Mouse (Mus musculus) megakaryocyte-erythroid progenitor cell, adult 5-6 weeks (primary cell): ENCODE results near the gene Acta2. TPM values are rescaled to one million over a fixed set of nuclear protein-coding genes. Genes with fewer than 3 reads are reported as not detected.

ENCODE experiments used
- ATAC-seq: replicated peaks from 2 replicates; pipeline ENCODE4 v1.8.0; 2016; ENCODE audit warnings: mild to moderate bottlenecking, inconsistent platforms; ENCODE audit not compliant: severe bottlenecking, poor library complexity, low FRiP score, low TSS enrichment
- total RNA-seq, 2 experiments: library from RNA; stranded (forward) in 1 of 2; stranded (reverse) in 1 of 2; fragments of 200-1000, 215-1000 nt in 1 of 2; fragments of >200 nt in 1 of 2; fragmentation: Nextera tagmentation in 1 of 2; gene quantifications; 2 replicates each; pipeline ENCODE4 v1.2.3; 2014 to 2017

The Acta2 gene
- total RNA-seq, 2 experiments from 2014 or later = not detected

- ATAC-seq = no peak
These were observed 17.7 kb upstream of the Acta2 start for GRCm38 (mm10) chr19:34273073-34273472.

DNA sequence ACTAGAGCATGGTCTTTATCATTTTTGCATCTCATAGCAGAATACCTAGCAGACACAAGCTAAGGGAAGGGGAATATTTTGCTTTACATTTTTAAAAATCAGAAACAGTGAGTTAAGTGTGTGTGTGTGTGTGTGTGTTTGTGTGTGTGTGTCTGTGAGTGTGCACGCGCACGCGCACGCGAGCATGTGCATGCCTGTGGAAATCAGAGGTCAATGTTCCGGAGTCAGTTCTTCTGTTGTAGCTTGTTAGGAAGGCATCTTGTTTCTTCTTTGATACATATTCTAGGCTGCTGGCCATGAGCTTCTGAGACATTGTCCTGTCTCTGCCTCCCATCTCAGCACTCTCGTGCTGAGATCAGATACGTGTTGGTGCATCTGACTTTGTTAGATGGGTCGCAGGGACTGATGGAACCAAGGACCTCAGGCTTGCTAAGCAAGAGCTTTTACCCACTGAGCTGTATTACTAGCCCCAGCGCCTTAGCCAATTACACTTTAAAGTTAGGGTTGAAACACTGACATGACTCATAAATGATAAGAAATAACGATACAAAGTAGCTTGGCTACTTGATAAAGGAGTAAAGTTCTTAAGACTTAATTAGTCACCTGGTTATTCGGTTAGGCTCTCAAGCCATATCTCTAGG lies 15.6 kb upstream of the Acta2 start:
- ATAC-seq = no peak

DNA sequence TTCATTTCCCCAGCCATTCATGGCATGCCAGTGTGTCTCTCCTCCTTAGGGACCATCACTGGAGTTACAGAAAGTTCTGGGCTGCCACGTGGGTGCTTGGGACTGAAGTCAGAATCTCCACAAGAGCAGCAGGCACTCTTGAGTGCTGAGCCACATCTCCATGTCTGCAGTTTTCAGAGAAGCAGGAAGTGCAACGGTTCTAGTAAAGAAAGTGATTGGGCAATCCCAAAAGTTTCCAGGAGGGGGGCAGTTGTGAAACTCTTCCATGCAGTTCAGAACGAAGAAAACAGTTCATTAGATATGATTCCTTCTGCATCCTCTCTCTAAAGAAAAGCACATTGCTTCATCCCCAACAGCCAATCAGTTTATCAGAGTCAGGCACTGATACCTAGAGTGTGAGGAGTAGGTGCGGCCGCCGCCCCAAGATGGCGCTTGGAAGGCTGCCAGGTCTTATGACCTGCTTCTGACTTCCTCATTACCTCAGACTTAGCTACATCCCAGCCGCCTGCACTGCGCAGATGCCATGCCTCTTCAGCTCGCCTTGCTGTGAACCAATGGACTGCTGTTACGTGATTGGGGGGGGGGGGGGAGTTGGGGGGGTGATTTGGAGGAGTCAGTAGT lies 14.8 kb upstream of the Acta2 start:
- no peak for ATAC-seq

- ATAC-seq = no peak
These were observed 13.6 kb upstream of the Acta2 start for GRCm38 (mm10) chr19:34268991-34269390.

- ATAC-seq = no peak
These were observed 10.3 kb upstream of the Acta2 start for GRCm38 (mm10) chr19:34265604-34266193.

- no peak for ATAC-seq
These were observed 7.0 kb upstream of the Acta2 start for GRCm38 (mm10) chr19:34262273-34262974.

DNA sequence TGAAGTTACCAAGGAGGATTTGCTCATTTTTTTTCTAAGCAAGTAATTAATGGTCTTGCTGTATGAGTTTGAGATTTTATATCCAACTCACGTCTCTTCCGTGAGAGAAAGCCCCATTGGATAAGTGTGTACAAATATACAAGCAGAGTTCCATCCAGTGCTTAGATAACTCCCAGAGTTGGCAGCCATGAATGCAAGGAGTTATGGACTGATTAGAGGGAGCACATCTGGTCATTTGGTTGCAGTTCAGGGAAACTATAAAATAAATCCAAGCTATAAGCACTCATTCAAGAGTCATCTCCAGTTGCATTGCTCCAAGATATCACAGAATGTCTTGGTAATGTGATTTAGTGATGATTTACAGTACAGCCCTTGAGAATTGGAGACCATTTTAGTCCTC lies 1.5 kb upstream of the Acta2 start:
- ATAC-seq = no peak

DNA sequence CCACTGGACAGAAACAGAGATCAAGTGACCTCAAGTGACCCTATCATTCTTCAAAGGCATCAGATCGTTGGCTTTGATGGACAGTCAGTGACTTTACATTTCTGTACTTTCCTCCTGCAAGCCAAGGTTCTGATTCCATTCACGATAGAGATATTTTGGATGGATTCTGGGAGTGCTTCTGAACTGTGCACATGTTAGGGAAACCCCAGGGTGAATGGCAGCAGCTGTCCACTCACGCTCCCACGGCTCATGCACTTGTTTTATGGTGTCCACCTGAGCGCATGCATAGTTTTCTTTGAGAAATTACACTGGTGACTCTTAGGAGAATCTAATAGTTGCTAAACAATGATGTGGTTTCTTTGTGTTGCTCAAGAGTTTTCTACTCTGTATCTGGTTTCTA lies 759 bp upstream of the Acta2 start:
- ATAC-seq = no peak

GRCm38 (mm10) chr19:34254101-34254879 lies 1.1 kb downstream of the Acta2 start:
- ATAC-seq = 0 out of 2 replicates have a peak, but pooled peaks have one; percentile 26

- ATAC-seq = no peak
These were observed 2.9 kb downstream of the Acta2 start for GRCm38 (mm10) chr19:34252450-34252849.

GRCm38 (mm10) chr19:34251900-34252299 lies 3.5 kb downstream of the Acta2 start:
- no peak for ATAC-seq

DNA sequence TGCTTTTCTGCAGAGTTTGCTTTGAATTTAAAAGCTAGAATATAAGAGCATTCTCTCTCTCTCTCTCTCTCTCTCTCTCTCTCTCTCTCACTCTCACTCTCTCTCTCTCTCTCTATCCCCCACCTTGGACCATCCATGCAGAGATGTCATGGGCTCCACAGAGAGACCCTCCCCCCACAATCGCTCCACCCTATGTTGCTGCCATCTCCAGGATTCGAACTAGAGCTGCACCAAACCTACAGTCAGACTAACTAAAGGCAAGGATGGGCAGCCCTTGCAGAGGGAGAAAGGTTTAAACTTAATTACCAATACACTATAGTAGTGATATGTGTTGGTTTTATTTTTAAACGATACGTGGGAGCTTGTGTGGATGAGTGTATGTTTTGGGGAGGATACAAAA lies 4.8 kb downstream of the Acta2 start:
- ATAC-seq = no peak

- no peak for ATAC-seq
These were observed 6.8 kb downstream of the Acta2 start for GRCm38 (mm10) chr19:34248558-34248957.

- peak; percentile 89 for ATAC-seq
These were observed 11.3 kb downstream of the Acta2 start for GRCm38 (mm10) chr19:34244056-34244455.

DNA sequence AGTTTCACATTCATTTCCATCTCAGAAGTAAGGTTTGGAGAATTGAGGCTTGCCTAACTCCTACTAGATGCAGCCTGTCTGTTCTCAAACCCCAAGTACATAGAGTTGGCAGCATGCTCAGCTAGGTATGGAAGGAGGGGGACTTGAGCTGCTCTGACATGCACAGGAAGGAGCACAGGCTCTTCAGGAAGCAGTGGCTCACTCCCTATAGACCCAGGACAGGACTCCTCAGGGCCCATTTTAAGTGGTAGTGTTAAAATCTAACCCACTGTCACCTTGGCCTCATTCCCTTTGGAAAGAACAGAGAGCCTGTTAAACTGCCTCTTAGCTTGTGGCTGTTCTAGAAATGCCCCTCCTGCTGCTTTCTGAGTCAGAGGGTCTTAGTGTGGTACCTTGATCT lies 12.5 kb downstream of the Acta2 start:
- ATAC-seq = no peak

GRCm38 (mm10) chr19:34241247-34241915 lies 14.0 kb downstream of the Acta2 start:
- ATAC-seq = peak; percentile 79

GRCm38 (mm10) chr19:34240273-34241039 lies 14.9 kb downstream of the Acta2 start:
- no peak for ATAC-seq

GRCm38 (mm10) chr19:34237746-34238145 lies 17.6 kb downstream of the Acta2 start:
- no peak for ATAC-seq
